Mouse (Mus musculus) heart, embryonic 14.5 days (tissue): ENCODE measurements around the gene Fgd3. TPM values are rescaled to one million over a fixed set of nuclear protein-coding genes. Genes with fewer than 3 reads are reported as not detected.

Source experiments
- ATAC-seq: fragments of 200-750 bp; cut with Nextera tagmentation; 2 replicates; pipeline ENCODE4 v1.8.0; 2017; ENCODE audit warnings: low read depth, moderate TSS enrichment; ENCODE audit not compliant: insufficient number of reproducible peaks, insufficient read depth, low FRiP score
- H3K27ac ChIP-seq, 2 experiments: fragments of 200-500 bp in 1 of 2; fragments of 300-500 bp in 1 of 2; sonication (generic) in 1 of 2; replicated peaks in 1 of 2; 2 replicates each; pipeline ENCODE4 v1.5.1; 2012 to 2014; ENCODE audit warnings: low read depth in 2 of 2, low read length in 2 of 2, control low read depth in 1 of 2, mild to moderate bottlenecking in 1 of 2, mixed read lengths in 1 of 2; ENCODE audit not compliant: control insufficient read depth in 1 of 2, insufficient read depth in 1 of 2
- H3K27me3 ChIP-seq: fragments of 300-500 bp; sonication (generic); 2 replicates; pipeline ENCODE4 v1.6.1; 2014; ENCODE audit warnings: mild to moderate bottlenecking, low read length, control low read depth; ENCODE audit not compliant: control insufficient read depth, insufficient read depth
- H3K36me3 ChIP-seq: fragments of 300-500 bp; sonication (generic); 2 replicates; pipeline ENCODE4 v1.6.1; 2014; ENCODE audit warnings: mild to moderate bottlenecking, control low read depth, low read length, mixed read lengths; ENCODE audit not compliant: control insufficient read depth, insufficient read depth
- H3K4me1 ChIP-seq, 2 experiments: fragments of 200-500 bp in 1 of 2; fragments of 300-500 bp in 1 of 2; sonication (generic) in 1 of 2; 2 replicates each; pipeline ENCODE4 v1.6.1; 2012 to 2014; ENCODE audit warnings: low read length in 2 of 2, control low read depth in 1 of 2, mixed read lengths in 1 of 2; ENCODE audit not compliant: control insufficient read depth in 2 of 2, insufficient read depth in 2 of 2
- H3K4me2 ChIP-seq: fragments of 300-500 bp; sonication (generic); 2 replicates; pipeline ENCODE4 v1.6.1; 2014; ENCODE audit warnings: mild to moderate bottlenecking, low read length
- H3K4me3 ChIP-seq, 2 experiments: fragments of 200-500 bp in 1 of 2; fragments of 300-500 bp in 1 of 2; sonication (generic) in 1 of 2; 2 replicates each; pipeline ENCODE4 v1.5.1; 2012 to 2014; ENCODE audit warnings: low read length in 2 of 2, mild to moderate bottlenecking in 2 of 2, control low read depth in 1 of 2, low read depth in 1 of 2, moderate library complexity in 1 of 2; ENCODE audit not compliant: control insufficient read depth in 1 of 2, insufficient read depth in 1 of 2
- H3K9ac ChIP-seq: fragments of 300-500 bp; sonication (generic); 2 replicates; pipeline ENCODE4 v1.6.1; 2014; ENCODE audit warnings: mild to moderate bottlenecking, low read length
- H3K9me3 ChIP-seq: fragments of 300-500 bp; sonication (generic); 2 replicates; pipeline ENCODE4 v1.6.1; 2016; ENCODE audit warnings: low read length, control low read depth; ENCODE audit not compliant: control insufficient read depth
- WGBS: fragments of 180-500 bp; shearing (Covaris S2); extraction: QIAGEN DNeasy Blood & Tissue Kit; methylation state at CpG from one replicate; pipeline ENCODE4 v1.1.7; 2014; 5-methylcytosine and 5-hydroxymethylcytosine counted together
- polyA plus RNA-seq: library from polyadenylated mRNA; unstranded; fragments of >200 nt; fragmentation: Nextera tagmentation; extraction: Ambion mirVana; gene quantifications from 2 replicates; pipeline ENCODE4 v1.2.1, GENCODE M21; 2014

Gene Fgd3
- polyA plus RNA-seq, 1 experiment from 2014 or later = 0.09 TPM

DNA sequence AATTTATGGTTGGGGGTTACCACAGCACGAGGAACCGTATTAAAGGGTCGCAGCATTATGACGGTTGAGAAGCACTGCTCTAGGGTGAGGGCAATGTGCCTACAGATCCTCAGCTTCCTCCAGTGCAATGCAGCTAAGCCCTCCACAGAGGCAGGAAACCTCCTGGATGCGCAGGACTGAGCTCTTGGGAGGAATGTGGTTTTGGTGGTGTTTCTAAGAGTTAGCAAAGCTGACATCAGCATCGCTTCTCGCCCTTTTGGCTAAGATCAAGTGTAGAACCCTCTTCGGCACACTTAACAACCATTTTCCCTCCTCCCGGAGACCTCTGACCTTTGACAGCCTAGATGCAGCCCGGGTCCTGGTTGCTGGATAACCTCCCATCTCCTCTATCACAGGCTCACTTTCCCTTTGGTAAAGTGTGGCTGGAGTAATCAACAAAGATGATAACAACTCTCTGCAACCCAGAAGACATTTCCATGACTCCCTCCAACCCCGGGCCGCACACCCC lies 72.8 kb downstream of the Fgd3 start:
- no peaks in the 10 kb centered on the region for H3K9me3 ChIP-seq
- 43% methylated on average over 12 of the region's 12 CpGs for WGBS
- H3K4me1 ChIP-seq = peaks cover 14 to 21% of the 10 kb centered on the region in 2 experiments
- no peak overlapping the region for H3K27ac ChIP-seq
- H3K9ac ChIP-seq = peak overlapping the region; percentile 51
- H3K27me3 ChIP-seq = peaks cover 25% of the 10 kb centered on the region
- no peaks in the 10 kb centered on the region for H3K36me3 ChIP-seq
- peak overlapping the region; percentile 70 for H3K4me2 ChIP-seq
- H3K4me3 ChIP-seq = peak overlapping the region; percentile 38 to 41
- ATAC-seq = no peak

DNA sequence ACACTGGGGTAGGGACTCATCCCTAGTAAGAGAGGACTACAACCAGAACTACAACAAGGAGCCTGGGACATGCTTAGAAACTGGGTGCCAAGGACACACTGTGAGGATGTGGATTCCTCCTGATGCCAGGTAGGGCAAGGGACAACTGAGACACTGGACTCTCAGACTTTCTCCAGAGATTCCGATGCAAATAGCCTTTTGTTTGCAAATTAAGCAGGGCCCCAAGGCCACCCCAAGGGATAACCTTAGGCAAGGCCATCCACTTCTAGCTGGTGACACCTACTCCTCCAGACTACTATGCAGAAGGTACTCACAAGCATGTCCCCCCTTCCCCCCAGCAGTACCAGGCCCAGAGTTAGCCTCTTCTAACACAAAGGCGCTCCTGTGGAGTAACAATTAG lies 73.5 kb downstream of the Fgd3 start:
- peaks cover 25% of the 10 kb centered on the region for H3K27me3 ChIP-seq

DNA sequence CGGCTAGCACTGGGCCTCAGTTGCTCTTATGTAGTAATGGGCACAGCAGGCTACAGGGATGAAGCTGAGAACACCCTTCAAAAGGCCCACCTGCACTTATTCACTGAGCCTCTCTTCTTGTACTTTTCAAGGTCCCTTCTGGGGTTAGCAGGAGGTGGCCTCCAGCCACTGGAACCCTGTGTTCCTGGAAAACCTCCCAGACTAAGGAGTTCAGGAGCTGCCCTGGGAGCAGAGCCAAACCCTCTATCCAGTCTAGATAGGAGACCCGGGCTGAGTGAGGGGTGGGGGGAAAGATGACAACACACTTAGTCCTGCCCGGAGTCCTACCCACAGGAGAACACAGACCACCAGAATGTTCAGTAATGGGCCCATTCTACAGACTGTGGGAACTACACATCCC lies 74.1 kb downstream of the Fgd3 start:
- Histone ChIP-seq H3K9me3 (no peaks in the 10 kb centered on the region), H3K36me3 (no peaks in the 10 kb centered on the region), H3K4me2 (no peak overlapping the region), H3K4me3 (no peak overlapping the region), H3K27ac (no peak overlapping the region), H3K9ac (no peak overlapping the region), H3K4me1 (peaks cover 14 to 21% of the 10 kb centered on the region in 2 experiments), H3K27me3 (peaks cover 25% of the 10 kb centered on the region)
- 23% methylated on average over 3 of the region's 3 CpGs for WGBS
- no peak for ATAC-seq

More for the DNA sequence above, 73.5 kb downstream of the Fgd3 start:
- Histone ChIP-seq H3K4me1 (peaks cover 14 to 21% of the 10 kb centered on the region in 2 experiments), H3K9ac (no peak overlapping the region), H3K4me2 (no peak overlapping the region), H3K9me3 (no peaks in the 10 kb centered on the region), H3K4me3 (no peak overlapping the region), H3K36me3 (no peaks in the 10 kb centered on the region), H3K27ac (no peak overlapping the region)
- ATAC-seq = no peak
- WGBS = 83% methylated on average over 2 of the region's 2 CpGs

DNA sequence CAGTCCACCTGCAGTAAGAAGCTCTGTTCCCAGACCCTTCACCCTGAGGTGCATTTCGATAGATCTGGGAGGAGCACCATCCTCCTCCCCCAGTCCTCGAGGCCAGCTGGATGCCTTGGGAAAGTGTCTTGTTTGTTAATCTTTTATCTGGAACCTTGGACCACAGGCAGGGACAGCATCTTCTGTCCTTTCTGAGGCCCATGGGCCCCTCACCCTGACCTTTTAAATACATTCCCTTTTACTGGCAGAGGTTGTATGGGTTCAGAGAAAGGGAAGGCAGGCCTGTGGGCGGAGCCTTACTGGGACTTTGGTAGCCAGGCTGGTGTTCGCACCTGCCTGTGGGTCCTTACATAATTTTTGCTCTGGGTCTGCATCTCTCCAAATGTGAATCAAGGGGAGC lies 74.9 kb downstream of the Fgd3 start:
- H3K4me2 ChIP-seq = no peak overlapping the region
- H3K9me3 ChIP-seq = no peaks in the 10 kb centered on the region
- H3K9ac ChIP-seq = no peak overlapping the region
- H3K4me1 ChIP-seq = peaks cover 14 to 21% of the 10 kb centered on the region in 2 experiments
- WGBS = 66% methylated on average over 4 of the region's 4 CpGs
- no peak for ATAC-seq
- no peak overlapping the region for H3K4me3 ChIP-seq
- no peak overlapping the region for H3K27ac ChIP-seq
- no peaks in the 10 kb centered on the region for H3K36me3 ChIP-seq
- H3K27me3 ChIP-seq = peaks cover 25% of the 10 kb centered on the region

DNA sequence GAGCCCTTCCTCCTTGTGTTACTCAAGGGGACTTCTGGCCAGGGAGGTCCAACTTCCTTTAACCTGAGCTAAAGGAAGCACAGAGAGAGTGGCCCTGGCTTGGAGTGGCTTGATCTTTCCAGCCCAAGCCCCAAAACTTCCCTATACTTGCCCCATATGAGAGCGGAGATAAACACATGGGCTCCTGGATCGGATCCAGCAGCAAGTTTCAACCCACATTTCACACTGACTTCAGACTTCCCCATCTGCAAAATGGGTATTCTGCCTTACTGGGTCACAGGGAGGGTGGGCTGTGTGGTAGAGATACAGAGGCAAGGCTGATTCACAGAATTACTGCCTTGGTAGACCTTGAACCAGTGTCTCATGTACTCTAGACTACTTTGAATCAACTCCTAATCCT lies 76.6 kb downstream of the Fgd3 start:
- Histone ChIP-seq H3K4me3 (no peak overlapping the region), H3K27me3 (peaks cover 24% of the 10 kb centered on the region), H3K36me3 (no peaks in the 10 kb centered on the region), H3K9me3 (no peaks in the 10 kb centered on the region), H3K4me2 (no peak overlapping the region), H3K4me1 (peaks cover 13 to 18% of the 10 kb centered on the region in 2 experiments), H3K27ac (0 out of 4 replicates have a peak overlapping the region, but pooled peaks of 1 of the 2 experiments have one; percentile 2), H3K9ac (no peak overlapping the region)
- no peak for ATAC-seq
- 96% methylated on average over 2 of the region's 2 CpGs for WGBS

DNA sequence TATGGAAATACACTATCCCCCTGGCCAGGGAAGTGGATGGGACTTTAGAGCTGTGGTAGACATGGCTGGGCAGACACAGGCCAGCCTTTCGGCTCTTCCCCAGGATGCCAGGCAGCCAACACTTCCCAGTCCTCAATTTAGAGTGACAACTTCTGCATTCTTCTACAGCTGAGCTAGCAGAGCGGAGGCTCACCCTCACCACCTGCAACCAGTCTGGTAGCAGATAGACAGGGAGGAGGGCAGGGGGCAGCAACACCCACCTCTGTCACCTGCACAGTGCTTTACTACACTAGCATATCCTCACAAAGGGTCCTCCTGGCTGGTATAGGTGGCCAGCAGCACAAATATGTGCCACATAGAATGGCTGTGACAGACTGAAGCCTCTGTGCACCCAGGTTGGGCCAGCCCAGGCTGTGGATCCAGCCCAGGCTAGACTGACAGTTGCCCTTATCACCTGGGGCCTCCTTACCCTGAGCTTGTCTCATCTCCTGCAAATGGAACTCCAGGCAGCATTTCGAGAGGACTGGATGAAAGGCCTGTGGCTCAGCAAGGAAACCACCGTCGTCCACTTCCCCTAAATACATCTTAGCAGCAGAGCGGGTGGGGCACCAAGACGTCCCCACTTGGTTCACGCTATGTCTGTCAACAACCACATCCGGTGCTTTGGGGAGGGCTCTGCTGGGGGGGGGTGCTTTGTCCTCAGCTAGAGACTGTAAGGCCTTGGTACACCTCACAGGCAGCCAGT lies 77.6 kb downstream of the Fgd3 start:
- WGBS = 44% methylated on average over 9 of the region's 9 CpGs
- Histone ChIP-seq H3K9ac (no peak overlapping the region), H3K27ac (no peak overlapping the region), H3K4me2 (no peak overlapping the region), H3K9me3 (no peaks in the 10 kb centered on the region), H3K36me3 (no peaks in the 10 kb centered on the region), H3K4me3 (no peak overlapping the region), H3K4me1 (peaks cover 8 to 14% of the 10 kb centered on the region in 2 experiments), H3K27me3 (peaks cover 14% of the 10 kb centered on the region)
- no peak for ATAC-seq

- H3K4me1 ChIP-seq = peaks cover 0 to 5% of the 10 kb centered on the region in 2 experiments; a peak in 1 of 4 replicates
Measured at GRCm38 (mm10) chr13:49238737-49239136, 81.4 kb downstream of the Fgd3 start.

More at GRCm38 (mm10) chr13:49238737-49239136, 81.4 kb downstream of the Fgd3 start:
- no peak overlapping the region for H3K9ac ChIP-seq
- H3K9me3 ChIP-seq = no peaks in the 10 kb centered on the region
- H3K36me3 ChIP-seq = no peaks in the 10 kb centered on the region
- no peak overlapping the region for H3K27ac ChIP-seq
- 90% methylated on average over 8 of the region's 8 CpGs for WGBS
- no peaks in the 10 kb centered on the region for H3K27me3 ChIP-seq
- H3K4me2 ChIP-seq = no peak overlapping the region
- no peak overlapping the region for H3K4me3 ChIP-seq
- ATAC-seq = no peak
